Mouse (Mus musculus) bone marrow macrophage, adult 2 months (primary cell): ENCODE measurements around the gene Fam168a.

ENCODE experiments used
- CTCF ChIP-seq: IDR thresholded peaks from 2 replicates; pipeline ENCODE4 v1.5.1; 2012; ENCODE audit warnings: low read depth, mild to moderate bottlenecking, low read length, moderate library complexity
- POLR2A ChIP-seq: IDR thresholded peaks from 2 replicates; pipeline ENCODE4 v1.6.1; 2012; ENCODE audit warnings: mild to moderate bottlenecking, low read depth, low read length, borderline replicate concordance

DNA sequence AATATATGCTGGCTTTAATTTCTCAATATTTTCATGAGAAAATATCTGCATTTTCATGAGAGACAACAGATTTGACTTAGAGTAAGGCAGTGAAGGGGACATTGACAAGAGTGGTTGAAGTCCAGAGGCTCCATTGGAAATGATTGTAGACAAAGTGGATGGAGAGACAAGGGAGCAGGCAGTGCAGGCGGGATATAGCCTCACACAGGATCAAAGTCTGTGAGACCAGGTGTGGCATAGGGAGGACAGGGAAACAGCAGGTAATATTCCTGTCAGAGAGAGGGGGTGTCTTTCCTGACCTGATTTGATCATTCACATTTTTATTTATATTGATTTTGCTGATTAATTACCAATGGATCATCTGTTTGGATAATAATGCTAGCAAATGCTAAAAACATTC, 69.4 kb downstream of the Fam168a start:
- no peak for TF ChIP-seq CTCF
- no peak for TF ChIP-seq POLR2A
